Mouse (Mus musculus): ENCODE results near the gene Trnt1.

GRCm38 (mm10) chr6:106787138-106787537 is 18.2 kb downstream of the Trnt1 start:
- no peak for TF ChIP-seq POLR2A (IDR thresholded peaks at IDR 0.05; ENCODE audit: insufficient read depth, low read depth, low read length)
- no peak for TF ChIP-seq CTCF (IDR thresholded peaks at IDR 0.05)
